Mouse (Mus musculus) embryo, embryonic 11.5 days (tissue): ENCODE measurements around the gene Dennd5b.
A peak's percentile ranks its signal among the peaks of the same experiment; 100 is the strongest.
"Not testable (repeated sequence)": the region's sequence is repeated elsewhere in the genome, so short reads cannot be mapped to it uniquely, and the experiment has no call there.

Experiments
- DNase-seq: peaks from one replicate; pipeline ENCODE4 v3.0.0-alpha.2; 2012; ENCODE audit warnings: low read depth, low spot score

The Dennd5b gene

DNA sequence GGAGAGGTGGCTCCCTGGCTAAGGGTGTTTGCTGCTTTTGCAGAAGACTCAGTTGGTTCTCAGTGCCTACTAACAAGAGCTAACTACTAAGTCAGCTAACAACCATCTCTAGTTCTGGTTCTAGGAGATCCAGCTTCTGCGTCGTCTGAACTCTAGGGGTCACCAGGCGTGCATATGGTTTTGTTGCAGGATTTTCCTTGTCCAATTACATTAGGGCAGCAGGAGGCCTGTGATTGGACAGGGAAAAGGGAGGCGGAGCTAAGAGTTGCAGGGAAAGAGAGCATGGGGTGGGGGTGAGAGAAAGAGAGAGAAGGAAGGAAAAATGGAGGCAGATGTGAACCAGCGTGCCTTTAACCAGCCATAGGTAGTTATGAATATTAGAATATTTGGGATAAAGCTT lies 83.0 kb downstream of the Dennd5b start:
- DNase-seq, result no peak

DNA sequence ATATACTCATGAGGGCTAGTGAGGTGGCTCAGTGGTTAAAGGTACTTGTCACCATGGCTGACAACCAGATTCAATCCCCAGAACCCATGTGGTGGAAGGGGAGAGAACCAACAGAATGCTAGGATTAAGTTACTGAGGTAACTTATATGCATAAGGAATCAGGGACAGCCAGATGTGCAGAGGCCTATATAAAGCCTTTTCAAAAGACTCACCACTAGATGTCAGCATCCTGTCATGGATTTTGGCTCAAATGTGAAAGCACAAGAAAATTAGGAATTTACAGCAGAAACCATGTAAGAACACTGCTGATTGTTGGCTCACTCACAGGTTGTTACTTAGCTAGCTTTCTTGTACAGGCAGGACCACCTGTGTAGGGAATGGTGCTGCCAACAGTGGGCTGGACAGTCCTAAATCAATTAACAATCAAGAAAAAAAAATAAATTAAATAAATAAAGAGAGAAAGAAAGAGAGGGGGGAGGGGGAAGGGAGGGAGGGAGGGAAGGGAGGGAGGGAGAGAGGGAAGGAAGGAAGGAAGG lies 90.6 kb downstream of the Dennd5b start:
- DNase-seq, result peak; percentile 20

DNA sequence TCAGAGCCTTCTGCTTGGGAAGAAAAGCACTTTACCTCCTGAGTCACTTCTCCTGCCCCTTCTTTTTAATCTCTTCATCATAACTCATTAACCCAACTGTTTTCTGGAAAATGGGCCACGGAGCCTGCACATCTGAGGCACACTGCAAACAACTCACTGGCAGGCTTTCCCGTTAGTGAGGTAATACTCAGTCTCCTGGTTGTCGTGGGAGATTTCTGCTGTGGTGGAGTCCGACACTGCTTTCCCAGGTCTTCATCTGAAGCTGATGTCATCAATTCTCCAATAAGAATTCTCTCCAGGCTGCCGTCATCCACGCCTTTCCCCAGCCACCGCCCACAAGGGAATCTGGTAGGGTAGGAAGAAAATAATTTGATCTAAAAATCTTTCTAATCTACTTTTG lies 96.5 kb downstream of the Dennd5b start:
- DNase-seq, result no peak

DNA sequence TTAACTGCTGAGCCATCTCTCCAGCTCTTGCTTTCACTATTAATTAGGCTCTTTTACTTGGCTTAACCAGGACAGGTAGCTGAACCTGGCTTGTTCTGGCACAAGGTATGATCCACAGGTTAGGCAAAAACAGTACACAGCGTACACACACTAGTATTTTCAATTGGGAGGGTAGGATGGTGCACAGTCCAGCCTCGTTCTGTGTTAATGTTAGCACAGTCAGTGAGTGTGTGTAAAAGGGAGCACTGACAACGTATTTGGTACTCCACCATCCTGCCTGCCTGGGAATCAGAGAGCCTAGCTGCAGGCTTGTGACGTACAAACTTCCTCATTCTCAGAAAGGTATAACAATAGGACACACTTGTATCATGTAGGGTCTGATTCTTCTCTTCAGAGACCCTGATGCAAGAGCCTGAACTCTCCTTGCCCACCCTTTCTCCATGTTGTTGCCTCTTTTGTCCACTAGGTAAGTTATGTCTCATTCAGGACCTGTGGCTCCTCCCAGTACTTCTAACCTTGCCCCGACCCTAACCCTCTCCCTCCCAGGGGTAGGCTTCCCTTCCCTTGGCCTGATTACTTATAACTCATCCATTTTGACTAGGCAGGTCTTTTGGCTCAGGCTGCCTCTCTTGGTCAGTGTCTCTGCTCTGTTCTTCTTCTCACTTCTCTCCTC lies 107.0 kb downstream of the Dennd5b start:
- DNase-seq, result no peak

DNA sequence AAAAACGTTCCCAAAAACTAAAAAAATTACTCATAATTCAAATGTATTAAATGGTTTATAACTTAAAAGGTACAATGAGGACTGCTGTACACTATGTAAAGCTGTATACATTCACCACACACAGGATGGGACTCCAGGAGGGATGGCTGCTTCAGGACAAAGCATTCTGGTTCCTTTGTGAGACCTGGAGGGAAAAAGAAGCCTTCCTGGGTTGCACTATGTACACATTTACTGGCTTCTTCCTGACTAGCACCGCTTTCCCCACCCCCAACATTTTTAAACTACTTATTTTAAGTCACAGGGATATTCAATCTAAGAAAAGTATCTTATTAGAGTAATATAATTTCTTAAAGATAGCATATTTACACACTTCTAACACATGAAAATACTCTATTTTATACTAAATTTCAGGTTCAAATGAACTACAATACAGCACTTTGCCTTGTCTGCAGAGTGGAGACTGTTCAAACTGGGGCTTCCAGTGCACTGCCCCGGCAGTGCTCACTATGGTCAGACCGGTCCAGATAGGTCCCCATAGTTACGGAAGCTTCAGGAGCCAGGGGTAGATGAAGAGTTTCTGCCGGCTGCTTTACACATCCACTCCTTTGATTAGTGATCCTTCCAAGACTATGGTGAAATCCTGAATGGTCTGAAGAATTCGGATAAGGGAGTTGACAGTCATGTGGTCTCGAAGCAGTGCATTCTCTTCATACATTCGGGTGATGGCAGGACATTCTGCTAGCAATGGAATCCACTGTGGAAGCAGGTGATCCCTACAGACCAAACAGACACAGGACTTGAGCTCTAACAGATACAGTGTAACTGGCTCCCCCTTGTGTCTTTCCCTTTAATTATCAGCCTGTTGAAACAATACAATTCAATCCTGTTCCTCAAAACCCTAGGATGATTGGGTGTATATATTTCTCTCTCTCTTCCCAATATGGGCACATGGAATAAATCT lies 108.1 kb downstream of the Dennd5b start:
- peak; percentile 23 for DNase-seq

DNA sequence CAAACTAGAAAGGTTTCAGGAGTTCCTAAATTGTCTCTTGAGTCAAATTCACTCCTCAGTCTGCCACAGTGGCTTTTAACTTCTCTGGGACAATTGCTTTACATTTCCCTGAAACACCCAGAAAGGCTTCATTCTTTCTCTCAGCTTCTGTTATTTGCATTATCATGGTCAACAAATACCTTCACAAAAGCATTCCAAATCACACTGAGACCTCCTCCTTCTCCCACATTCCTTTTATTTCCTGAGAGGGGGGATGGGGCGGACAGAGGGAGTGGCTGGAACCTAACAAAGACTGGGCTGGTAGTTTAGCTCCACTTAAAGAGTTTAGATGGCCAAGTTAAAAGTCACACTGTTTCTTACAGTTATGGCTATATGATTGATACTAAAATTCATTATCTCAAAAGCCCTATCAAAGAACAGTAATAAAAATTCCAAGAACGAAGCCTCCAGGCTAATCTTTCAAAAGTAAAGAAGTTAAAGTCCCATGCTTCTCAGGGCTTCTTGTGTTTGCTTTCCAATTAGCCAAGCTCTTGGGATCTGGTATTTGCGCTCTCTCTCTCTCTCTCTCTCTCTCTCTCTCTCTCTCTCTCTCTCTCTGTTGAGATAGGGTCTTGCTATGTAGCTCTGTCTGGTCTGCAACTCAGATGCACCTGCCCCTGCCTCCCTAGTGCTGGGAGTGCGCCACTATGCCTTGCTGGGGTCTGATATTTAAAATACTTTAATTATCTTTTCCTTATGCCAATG lies 108.9 kb downstream of the Dennd5b start:
- peak; percentile 31 for DNase-seq

DNA sequence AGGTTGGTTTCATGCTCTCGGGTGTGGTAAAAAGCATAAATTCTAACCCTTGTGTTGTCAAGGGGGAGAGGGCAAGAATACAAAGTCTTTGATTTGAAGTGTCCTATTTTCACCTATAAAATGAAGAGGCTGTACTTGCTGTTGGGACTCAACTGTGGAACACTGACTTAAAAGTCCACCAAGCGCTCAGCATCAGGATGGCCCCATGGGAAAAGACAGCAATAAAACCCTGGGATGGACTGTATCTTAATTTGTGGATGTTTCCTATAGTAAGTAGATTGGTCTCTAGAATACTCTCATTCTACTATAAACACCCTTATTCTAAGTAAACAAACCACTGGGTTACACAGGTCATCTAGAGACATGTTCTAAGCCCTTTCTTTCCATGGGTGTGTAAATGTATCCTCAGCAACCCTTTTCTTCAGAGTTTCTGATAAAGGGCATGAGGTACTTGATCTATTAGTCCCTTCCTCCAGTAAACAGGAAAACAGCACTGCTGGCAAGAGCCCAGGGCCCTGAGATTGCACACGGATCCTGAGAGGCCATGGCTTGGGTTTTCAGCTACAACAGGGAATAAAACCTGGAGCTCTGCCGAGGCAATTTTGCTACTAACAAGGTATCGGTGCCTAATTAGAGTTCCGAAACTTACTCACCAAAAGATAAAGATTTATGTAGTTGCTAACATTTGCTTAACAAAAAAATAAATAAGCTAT lies 109.7 kb downstream of the Dennd5b start:
- no peak for DNase-seq

DNA sequence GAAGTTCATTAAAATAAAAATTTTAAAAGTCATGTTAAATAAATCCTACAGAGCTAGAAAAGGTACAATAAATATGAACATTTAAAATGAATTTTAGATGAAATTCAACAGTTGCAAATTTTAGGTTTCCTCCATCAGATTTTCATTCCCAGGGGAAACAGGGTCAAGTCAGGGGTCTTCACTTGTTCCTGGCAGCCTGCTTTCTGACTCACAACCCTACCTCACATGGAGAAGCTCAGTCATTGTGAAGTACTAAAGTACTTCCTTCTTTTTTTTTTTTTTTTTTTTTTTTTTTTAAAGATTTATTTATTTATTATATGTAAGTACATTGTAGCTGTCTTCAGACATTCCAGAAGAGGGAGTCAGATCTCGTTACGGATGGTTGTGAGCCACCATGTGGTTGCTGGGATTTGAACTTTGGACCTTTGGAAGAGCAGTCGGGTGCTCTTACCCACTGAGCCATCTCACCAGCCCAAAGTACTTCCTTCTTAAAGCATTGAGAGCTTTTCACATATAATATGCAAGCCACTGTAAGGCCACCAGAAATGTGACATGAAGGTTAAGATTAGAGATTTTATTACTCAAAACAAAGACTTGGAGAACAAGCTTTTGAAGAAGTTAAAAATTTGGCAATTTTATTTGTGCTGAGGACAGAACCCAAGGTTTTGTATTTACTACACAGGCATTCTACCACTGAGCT lies 111.5 kb downstream of the Dennd5b start:
- DNase-seq, result not testable (repeated sequence)

DNA sequence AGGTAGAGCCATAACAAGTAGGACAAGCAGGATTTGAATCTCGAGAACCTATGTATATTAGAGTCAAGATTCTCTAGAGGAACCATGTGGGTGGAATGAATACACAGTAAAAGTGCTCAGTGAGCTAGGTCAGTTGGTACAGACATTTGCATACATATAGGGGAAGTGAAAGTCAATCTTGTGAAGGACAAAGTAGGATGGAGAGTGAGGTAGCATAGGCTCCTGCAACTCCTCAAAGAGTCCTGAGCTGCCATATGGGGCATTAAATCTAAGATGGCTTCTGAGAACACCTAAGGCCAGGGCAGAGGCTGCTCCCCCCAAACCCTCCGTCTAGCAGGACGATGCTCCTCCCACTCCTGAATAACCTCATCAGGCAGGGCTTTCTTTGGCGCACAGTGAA lies 115.5 kb downstream of the Dennd5b start:
- no peak for DNase-seq

DNA sequence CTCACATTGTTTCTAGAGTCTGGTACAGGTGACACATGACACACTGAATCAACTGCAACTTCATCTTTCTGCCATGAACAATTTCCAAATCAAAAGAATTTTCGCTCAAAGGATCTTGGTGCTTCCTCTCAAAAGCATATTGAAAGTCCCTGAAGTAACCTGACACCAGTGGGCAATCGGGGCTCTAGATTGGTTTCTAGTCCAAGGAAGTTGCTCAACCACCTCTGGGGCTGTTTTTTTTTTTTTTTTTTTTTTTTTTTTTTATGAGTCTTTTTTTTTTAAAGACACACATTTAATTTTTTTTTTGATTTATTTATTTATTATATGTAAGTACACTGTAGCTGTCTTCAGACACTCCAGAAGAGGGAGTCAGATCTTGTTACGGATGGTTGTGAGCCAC lies 121.0 kb downstream of the Dennd5b start:
- no peak for DNase-seq

DNA sequence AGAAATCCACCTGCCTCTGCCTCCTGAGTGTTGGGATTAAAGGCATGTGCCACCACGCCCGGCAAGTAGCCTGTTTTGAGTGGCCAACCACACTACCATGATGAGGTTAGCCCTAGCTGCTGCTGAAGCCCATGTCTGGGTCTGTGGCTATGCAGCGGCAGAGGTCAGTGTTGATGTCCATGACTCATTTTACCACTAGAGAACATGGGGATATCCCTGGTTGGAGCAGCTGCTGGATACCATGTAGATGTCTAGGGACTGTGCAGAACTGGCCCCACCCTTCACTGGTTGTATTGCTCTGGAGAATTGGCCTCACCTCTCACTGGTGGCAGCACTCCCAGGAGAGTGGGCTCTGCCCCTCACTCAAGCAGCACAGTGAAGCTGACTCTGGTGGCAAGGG lies 126.4 kb downstream of the Dennd5b start:
- DNase-seq, result no peak

DNA sequence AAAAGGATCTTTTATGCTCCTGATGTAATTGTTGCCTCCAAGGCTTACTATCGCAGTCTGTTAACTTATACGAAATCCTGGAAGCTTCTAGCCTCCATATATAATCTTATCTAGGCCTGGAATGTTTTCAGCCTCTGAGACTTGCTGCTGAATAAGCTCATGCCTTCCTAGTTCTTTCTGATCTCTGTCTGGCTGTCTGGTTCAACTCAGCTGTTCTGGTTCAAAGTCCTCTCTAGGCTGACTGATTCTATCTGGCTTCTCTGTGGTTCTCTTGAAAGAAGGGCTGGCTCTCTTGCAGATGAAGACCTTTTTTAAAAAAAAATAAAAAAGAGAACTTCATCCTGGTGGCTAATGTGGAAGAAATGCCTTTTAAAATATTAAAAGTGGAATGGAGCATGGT lies 128.6 kb downstream of the Dennd5b start:
- DNase-seq, result no peak

DNA sequence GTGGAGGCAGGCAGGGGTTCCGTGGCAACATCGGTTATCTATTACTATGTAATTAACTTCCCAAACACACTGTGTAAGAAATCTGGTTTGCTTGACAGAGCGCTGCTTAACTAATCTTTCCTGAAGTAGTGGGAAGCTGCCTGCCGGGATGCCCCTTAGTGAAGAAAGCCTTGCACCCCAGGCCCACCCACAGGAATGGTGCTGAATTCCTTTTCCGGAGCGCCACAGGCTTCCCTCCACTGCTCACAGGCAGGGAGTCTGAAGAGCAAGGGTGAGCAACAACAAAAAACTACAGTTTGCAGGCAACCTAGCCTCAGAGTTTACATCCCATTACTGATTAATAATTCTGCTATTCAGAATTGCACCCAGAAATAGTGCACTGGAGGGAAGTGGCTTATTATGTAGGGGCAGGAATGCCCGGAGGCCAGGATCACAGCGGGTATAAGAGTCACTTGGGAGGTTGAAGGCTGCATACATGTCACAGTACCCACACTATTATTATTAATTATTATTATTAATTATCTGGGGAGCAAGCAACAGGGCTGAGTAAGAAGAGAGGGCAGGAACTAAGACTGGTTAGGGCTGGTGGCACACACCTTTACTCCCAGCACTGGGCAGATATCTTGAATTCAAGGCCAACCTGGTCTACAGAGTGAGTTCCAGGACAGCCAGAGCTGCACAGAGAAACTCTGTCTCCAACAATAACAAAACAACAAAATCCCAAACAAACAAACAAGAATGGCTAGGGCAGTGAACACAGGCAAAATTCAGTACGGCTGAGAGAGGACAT lies 129.2 kb downstream of the Dennd5b start:
- no peak for DNase-seq

DNA sequence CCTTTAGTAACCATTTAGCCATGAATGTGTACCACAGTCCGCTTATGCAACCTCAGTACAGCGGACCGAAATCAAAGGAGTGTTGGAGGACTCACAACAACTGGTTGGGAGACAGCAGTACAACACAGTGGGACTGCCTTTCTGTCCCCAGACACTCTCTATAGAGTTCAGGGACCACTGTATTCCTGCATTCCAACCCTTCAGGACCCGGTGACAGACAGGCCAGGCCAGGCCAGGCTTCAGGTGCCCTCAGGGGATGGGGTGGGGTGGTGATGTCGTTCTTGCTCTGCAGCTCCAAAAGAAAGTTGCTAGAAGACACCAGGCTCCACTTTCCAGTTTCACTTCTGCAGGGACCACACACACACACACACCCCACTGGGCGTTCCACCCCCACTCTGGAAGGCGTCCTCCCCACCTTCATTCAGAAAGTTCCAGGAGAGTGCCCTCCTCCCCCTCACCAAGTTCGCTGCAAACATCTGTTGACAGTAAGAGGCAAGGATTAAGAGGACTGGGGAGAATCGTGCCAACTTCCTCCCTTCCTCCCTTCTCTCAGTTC lies 130.0 kb downstream of the Dennd5b start:
- no peak for DNase-seq

DNA sequence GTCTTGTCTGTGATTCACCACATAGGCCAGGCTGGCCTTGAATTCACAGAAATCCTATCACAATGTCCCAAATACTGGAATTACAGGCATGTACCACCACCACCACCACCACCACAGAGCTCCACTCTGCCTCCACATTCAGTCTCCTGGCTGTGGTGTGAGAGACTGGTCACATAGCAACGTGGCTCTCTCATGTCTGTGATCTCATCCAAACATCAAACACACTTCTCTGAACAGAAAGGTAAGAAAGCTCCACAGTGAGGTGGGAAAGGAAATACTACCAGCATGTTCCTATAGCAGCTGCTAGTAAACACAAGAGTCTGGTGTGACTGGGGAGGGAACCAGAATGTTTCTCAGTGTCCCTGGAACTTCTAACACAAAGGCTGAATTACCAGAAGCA lies 140.2 kb downstream of the Dennd5b start:
- no peak for DNase-seq

DNA sequence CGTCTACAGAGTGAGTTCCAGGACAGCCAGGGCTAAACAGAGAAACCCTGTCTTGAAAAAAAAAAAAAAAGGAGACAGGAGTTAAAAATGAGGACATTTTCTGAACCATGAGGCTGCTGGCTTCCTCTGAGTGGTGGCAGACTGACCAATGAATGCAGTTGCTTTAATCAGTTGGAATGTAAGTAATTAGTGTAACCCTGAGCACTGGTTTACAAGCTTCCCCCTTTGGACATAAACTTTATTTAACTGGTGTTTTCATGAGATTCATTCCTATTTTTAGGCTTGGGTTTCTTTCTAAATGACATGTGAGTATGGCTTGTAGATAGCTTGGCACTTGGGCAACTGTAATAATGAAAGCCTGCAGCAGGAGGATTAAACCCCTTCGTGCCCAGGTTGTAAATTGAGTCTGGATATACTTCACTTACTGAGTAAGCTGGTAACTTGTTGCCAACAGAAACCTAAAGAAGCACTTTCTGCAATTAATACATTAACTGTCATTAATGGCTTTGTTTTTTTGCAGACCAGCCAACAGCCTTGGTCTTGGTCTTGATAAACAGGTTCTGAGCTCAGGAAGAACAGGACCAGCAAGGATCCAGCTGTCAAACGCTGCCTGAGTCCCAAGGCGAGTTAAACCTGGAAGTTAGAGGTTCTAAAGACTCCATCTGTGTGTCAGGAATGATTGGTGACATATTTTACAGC lies 141.8 kb downstream of the Dennd5b start:
- DNase-seq, result no peak

DNA sequence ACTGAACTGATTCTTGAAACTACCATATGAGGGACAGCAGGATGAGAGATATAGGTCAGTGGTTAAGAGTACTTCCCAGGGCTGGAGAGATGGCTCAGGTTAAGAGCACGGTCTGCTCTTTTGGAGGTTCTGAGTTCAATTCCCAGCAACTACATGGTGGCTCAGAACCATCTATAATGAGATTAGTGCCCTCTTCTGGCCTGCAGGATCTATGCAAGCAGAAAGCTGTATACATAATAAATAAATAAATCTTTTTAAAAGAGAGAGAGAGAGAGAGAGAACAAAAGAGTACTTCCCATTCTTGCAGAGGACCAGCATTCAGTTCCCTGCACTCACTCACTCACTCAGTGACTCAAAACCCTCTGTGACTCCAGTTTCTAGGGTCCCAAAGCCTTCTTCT lies 142.8 kb downstream of the Dennd5b start:
- DNase-seq, result no peak

DNA sequence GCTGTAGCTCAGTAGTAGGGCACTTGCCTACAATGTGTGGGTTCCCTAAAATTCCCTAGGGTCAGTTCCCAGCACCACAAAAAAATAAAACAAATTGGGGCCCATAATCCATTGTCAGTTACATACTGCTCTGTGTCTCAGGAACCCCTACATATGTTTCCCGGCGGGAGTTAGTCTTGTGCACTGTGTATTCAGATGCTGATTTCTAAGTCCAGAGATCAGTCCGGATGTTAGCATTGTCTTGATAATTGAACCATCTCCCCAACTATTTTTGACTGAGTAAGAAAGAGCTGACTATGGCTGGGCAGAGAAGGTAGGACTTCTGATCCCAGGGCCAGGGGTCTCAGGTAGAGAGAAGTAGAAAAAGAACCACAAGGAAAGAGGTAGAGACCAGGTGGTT lies 144.4 kb downstream of the Dennd5b start:
- no peak for DNase-seq
